Mouse (Mus musculus): ENCODE data around the gene Tex46. TPM values are rescaled to one million over a fixed set of nuclear protein-coding genes. Genes with fewer than 3 reads are reported as not detected.
A peak's percentile ranks its signal among the peaks of the same experiment; 100 is the strongest.

Tex46 gene
- polyA plus RNA-seq, 1 experiment, result not detected

- H3K4me3 ChIP-seq (ENCODE audit: insufficient read depth, low read depth, low read length), result no peak overlapping the region
- WGBS, result 71% methylated on average over 6 of the region's 6 CpGs
Observed at GRCm38 (mm10) chr4:136595221-136595620, 15.0 kb upstream of the Tex46 start.

GRCm38 (mm10) chr4:136598268-136598876 lies 11.9 kb upstream of the Tex46 start:
- no peak for TF ChIP-seq CTCF (IDR thresholded peaks at IDR 0.05; ENCODE audit: insufficient read depth, low read depth, low read length)
- TF ChIP-seq POLR2A (IDR thresholded peaks at IDR 0.05; ENCODE audit: insufficient read depth, low read depth, low read length), result no peak
- Histone ChIP-seq H3K4me1 (ENCODE audit: control insufficient read depth, insufficient read depth, low read length) (peaks cover 7% of the 10 kb centered on the region), H3K4me3 (ENCODE audit: insufficient read depth, low read depth, low read length) (no peak overlapping the region), H3K27ac (ENCODE audit: insufficient read depth, low read depth, low read length) (no peak overlapping the region)
- WGBS, result 62% methylated on average over 7 of the region's 7 CpGs

More at GRCm38 (mm10) chr4:136595221-136595620, 15.0 kb upstream of the Tex46 start:
- peaks cover 7% of the 10 kb centered on the region for H3K4me1 ChIP-seq (ENCODE audit: control insufficient read depth, insufficient read depth, low read length)
- TF ChIP-seq POLR2A (IDR thresholded peaks at IDR 0.05; ENCODE audit: insufficient read depth, low read depth, low read length), result no peak
- TF ChIP-seq CTCF (IDR thresholded peaks at IDR 0.05; ENCODE audit: insufficient read depth, low read depth, low read length), result no peak
- H3K27ac ChIP-seq (ENCODE audit: insufficient read depth, low read depth, low read length), result no peak overlapping the region

- TF ChIP-seq POLR2A (IDR thresholded peaks at IDR 0.05; ENCODE audit: insufficient read depth, low read depth, low read length) (no peak), CTCF (IDR thresholded peaks at IDR 0.05; ENCODE audit: insufficient read depth, low read depth, low read length) (no peak)
- peaks cover 4% of the 10 kb centered on the region for H3K4me1 ChIP-seq (ENCODE audit: control insufficient read depth, insufficient read depth, low read length)
- H3K4me3 ChIP-seq (ENCODE audit: insufficient read depth, low read depth, low read length), result no peak overlapping the region
- no peak overlapping the region for H3K27ac ChIP-seq (ENCODE audit: insufficient read depth, low read depth, low read length)
- 95% methylated on average over 3 of the region's 3 CpGs for WGBS
Observed at GRCm38 (mm10) chr4:136599869-136600268, 10.4 kb upstream of the Tex46 start.

- H3K4me1 ChIP-seq (ENCODE audit: control insufficient read depth, insufficient read depth, low read length), result peaks cover 2% of the 10 kb centered on the region; the same call in 1 of the 2 replicates
- TF ChIP-seq POLR2A (IDR thresholded peaks at IDR 0.05; ENCODE audit: insufficient read depth, low read depth, low read length) (no peak), CTCF (IDR thresholded peaks at IDR 0.05; ENCODE audit: insufficient read depth, low read depth, low read length) (no peak)
- no peak overlapping the region for H3K4me3 ChIP-seq (ENCODE audit: insufficient read depth, low read depth, low read length)
- no peak overlapping the region for H3K27ac ChIP-seq (ENCODE audit: insufficient read depth, low read depth, low read length)
- WGBS, result 81% methylated on average over 2 of the region's 2 CpGs
Observed at GRCm38 (mm10) chr4:136600536-136600935, 9.7 kb upstream of the Tex46 start.

GRCm38 (mm10) chr4:136601476-136601875 lies 8.8 kb upstream of the Tex46 start:
- peaks cover 2% of the 10 kb centered on the region; the same call in 1 of the 2 replicates for H3K4me1 ChIP-seq (ENCODE audit: control insufficient read depth, insufficient read depth, low read length)
- no peak overlapping the region for H3K27ac ChIP-seq (ENCODE audit: insufficient read depth, low read depth, low read length)
- WGBS, result 1% methylated on average over 13 of the region's 13 CpGs
- H3K4me3 ChIP-seq (ENCODE audit: insufficient read depth, low read depth, low read length), result peak overlapping the region; percentile 43
- TF ChIP-seq POLR2A (IDR thresholded peaks at IDR 0.05; ENCODE audit: insufficient read depth, low read depth, low read length) (no peak), CTCF (IDR thresholded peaks at IDR 0.05; ENCODE audit: insufficient read depth, low read depth, low read length) (no peak)

GRCm38 (mm10) chr4:136602018-136602554 lies 8.2 kb upstream of the Tex46 start:
- WGBS, result under 1% methylated on average over 64 of the region's 68 CpGs
- TF ChIP-seq POLR2A (IDR thresholded peaks at IDR 0.05; ENCODE audit: insufficient read depth, low read depth, low read length), result no peak
- TF ChIP-seq CTCF (IDR thresholded peaks at IDR 0.05; ENCODE audit: insufficient read depth, low read depth, low read length), result no peak
- H3K4me3 ChIP-seq (ENCODE audit: insufficient read depth, low read depth, low read length), result peak overlapping the region; percentile 87

GRCm38 (mm10) chr4:136602568-136602967 lies 7.7 kb upstream of the Tex46 start, which contains the start of gene Kdm1a:
Gene Kdm1a (minus strand): TSS chr4:136602723.
- 1% methylated on average over 45 of the region's 45 CpGs for WGBS
- Histone ChIP-seq H3K4me1 (ENCODE audit: control insufficient read depth, insufficient read depth, low read length) (peaks cover 2% of the 10 kb centered on the region; the same call in 1 of the 2 replicates), H3K27ac (ENCODE audit: insufficient read depth, low read depth, low read length) (peak within 1 kb of the TSS; percentile 75), H3K4me3 (ENCODE audit: insufficient read depth, low read depth, low read length) (peak within 1 kb of the TSS; percentile 87)
- TF ChIP-seq CTCF (IDR thresholded peaks at IDR 0.05; ENCODE audit: insufficient read depth, low read depth, low read length) (peak; percentile 80), POLR2A (IDR thresholded peaks at IDR 0.05; ENCODE audit: insufficient read depth, low read depth, low read length) (peak; percentile 79)

More at GRCm38 (mm10) chr4:136602018-136602554, 8.2 kb upstream of the Tex46 start:
- peak overlapping the region; percentile 75 for H3K27ac ChIP-seq (ENCODE audit: insufficient read depth, low read depth, low read length)
- peaks cover 2% of the 10 kb centered on the region; the same call in 1 of the 2 replicates for H3K4me1 ChIP-seq (ENCODE audit: control insufficient read depth, insufficient read depth, low read length)

GRCm38 (mm10) chr4:136605756-136606485 lies 4.3 kb upstream of the Tex46 start:
- no peak for TF ChIP-seq CTCF (IDR thresholded peaks at IDR 0.05; ENCODE audit: insufficient read depth, low read depth, low read length)
- no peak for TF ChIP-seq POLR2A (IDR thresholded peaks at IDR 0.05; ENCODE audit: insufficient read depth, low read depth, low read length)
- no peak overlapping the region for H3K4me3 ChIP-seq (ENCODE audit: insufficient read depth, low read depth, low read length)
- no peaks in the 10 kb centered on the region for H3K4me1 ChIP-seq (ENCODE audit: control insufficient read depth, insufficient read depth, low read length)
- 95% methylated on average over 19 of the region's 19 CpGs for WGBS
- H3K27ac ChIP-seq (ENCODE audit: insufficient read depth, low read depth, low read length), result no peak overlapping the region

- Histone ChIP-seq H3K27ac (ENCODE audit: insufficient read depth, low read depth, low read length) (no peak overlapping the region), H3K4me3 (ENCODE audit: insufficient read depth, low read depth, low read length) (no peak overlapping the region), H3K4me1 (ENCODE audit: control insufficient read depth, insufficient read depth, low read length) (peaks cover 3% of the 10 kb centered on the region; the same call in 1 of the 2 replicates)
- no peak for TF ChIP-seq CTCF (IDR thresholded peaks at IDR 0.05; ENCODE audit: insufficient read depth, low read depth, low read length)
- no peak for TF ChIP-seq POLR2A (IDR thresholded peaks at IDR 0.05; ENCODE audit: insufficient read depth, low read depth, low read length)
- WGBS, result 51% methylated on average over 7 of the region's 7 CpGs
Observed at GRCm38 (mm10) chr4:136613657-136614056, 3.4 kb downstream of the Tex46 start.

Measured in olfactory bulb, adult 2 months (tissue).